In genomic region chr15:103240160-103241028, GRCm38 (mm10) we compare ENCODE assay signal across 7 mouse cellular contexts. TPM values are rescaled to one million over a fixed set of nuclear protein-coding genes. Genes with fewer than 3 reads are reported as not detected.
A peak's percentile ranks its signal among the peaks of the same experiment; 100 is the strongest.
DNase-seq lines count a peak whose midpoint lies in the region; ATAC-seq and TF ChIP-seq lines count a peak whose summit lies in the region.

Gene Hnrnpa1 (plus strand): TSS chr15:103240432.

- intact Hi-C loops in left cerebral cortex, postnatal 4 days (cut with DNase I) = loop anchor here (2.0 to 5.0 kb wide), 2 partner anchors 33 to 66 kb away; no protein-coding TSS in a partner anchor

- ATAC-seq in intestine, postnatal 0 days = peak; percentile 88
- ATAC-seq in midbrain, embryonic 12.5 days (ENCODE audit: low FRiP score, low read depth) = peak; percentile 91

- peaks cover 34% of the 10 kb centered on the region for H3K4me1 ChIP-seq in embryonic facial prominence, embryonic 10.5 days
- H3K4me1 ChIP-seq in intestine, postnatal 0 days (replicated peaks; ENCODE audit: control insufficient read depth, insufficient read depth, low read length) = no peaks in the 10 kb centered on the region
- peaks cover 35% of the 10 kb centered on the region for H3K4me1 ChIP-seq in midbrain, embryonic 12.5 days
- H3K4me1 ChIP-seq in small intestine, adult 2 months (ENCODE audit: control insufficient read depth, insufficient read depth, insufficient read length, low read length) = peaks cover 4% of the 10 kb centered on the region

- 0 out of 2 replicates have a peak, but pooled peaks cover 2% of the 10 kb centered on the region for H3K9me3 ChIP-seq in embryonic facial prominence, embryonic 10.5 days
- no peaks in the 10 kb centered on the region for H3K9me3 ChIP-seq in intestine, postnatal 0 days (ENCODE audit: control insufficient read depth)
- H3K9me3 ChIP-seq in midbrain, embryonic 12.5 days = no peaks in the 10 kb centered on the region

- H3K4me2 ChIP-seq in intestine, postnatal 0 days (replicated peaks; ENCODE audit: low read depth) = peak within 1 kb of the TSS; percentile 70
- peak within 1 kb of the TSS; percentile 93 for H3K4me2 ChIP-seq in midbrain, embryonic 12.5 days (replicated peaks)

- 0 out of 2 replicates have a peak, but pooled peaks have one; percentile 51 for TF ChIP-seq POLR2A in small intestine, adult 2 months (IDR thresholded peaks at IDR 0.05; ENCODE audit: low read depth, low read length)

- peaks cover 64% of the 10 kb centered on the region for H3K36me3 ChIP-seq in embryonic facial prominence, embryonic 10.5 days (replicated peaks)
- peaks cover 32% of the 10 kb centered on the region for H3K36me3 ChIP-seq in intestine, postnatal 0 days (ENCODE audit: control insufficient read depth, insufficient read depth)
- H3K36me3 ChIP-seq in midbrain, embryonic 12.5 days = peaks cover 41% of the 10 kb centered on the region
- H3K36me3 ChIP-seq in small intestine, adult 2 months (ENCODE audit: control insufficient read depth, insufficient read depth, low read length) = peaks cover 30% of the 10 kb centered on the region

- peak; percentile 92 for DNase-seq in adrenal gland, postnatal 10 days
- peak; percentile 93 for DNase-seq in embryonic facial prominence, embryonic 10.5 days (ENCODE audit: low spot score)
- peak; percentile 90 for DNase-seq in gonadal fat pad, adult 2 months (ENCODE audit: low read depth)
- peak; percentile 95 for DNase-seq in left cerebral cortex, postnatal 4 days

- peak within 1 kb of the TSS; percentile 98 for H3K27ac ChIP-seq in embryonic facial prominence, embryonic 10.5 days (replicated peaks)
- H3K27ac ChIP-seq in intestine, postnatal 0 days (ENCODE audit: low read depth, low read length) = peak within 1 kb of the TSS; percentile 83
- H3K27ac ChIP-seq in midbrain, embryonic 12.5 days (replicated peaks) = peak within 1 kb of the TSS; percentile 93
- peak within 1 kb of the TSS; percentile 88 for H3K27ac ChIP-seq in small intestine, adult 2 months (ENCODE audit: insufficient read depth, low read depth, low read length)

- H3K4me3 ChIP-seq in embryonic facial prominence, embryonic 10.5 days = peak within 1 kb of the TSS; percentile 81
- H3K4me3 ChIP-seq in intestine, postnatal 0 days (ENCODE audit: low read depth, low read length) = peak within 1 kb of the TSS; percentile 52
- H3K4me3 ChIP-seq in midbrain, embryonic 12.5 days = peak within 1 kb of the TSS; percentile 72
- H3K4me3 ChIP-seq in small intestine, adult 2 months (ENCODE audit: low read depth, low read length) = peak within 1 kb of the TSS; percentile 80

- H3K9ac ChIP-seq in intestine, postnatal 0 days (ENCODE audit: low read depth, low read length) = peak within 1 kb of the TSS; percentile 45
- peak within 1 kb of the TSS; percentile 78 for H3K9ac ChIP-seq in midbrain, embryonic 12.5 days (replicated peaks)

- under 1% methylated on average over 47 of the region's 47 CpGs for WGBS in embryonic facial prominence, embryonic 10.5 days
- WGBS in intestine, postnatal 0 days = under 1% methylated on average over 47 of the region's 47 CpGs
- under 1% methylated on average over 47 of the region's 47 CpGs for WGBS in midbrain, embryonic 12.5 days
- WGBS in small intestine, adult 2 months = under 1% methylated on average over 47 of the region's 47 CpGs

- TF ChIP-seq CTCF in intestine, postnatal 0 days (IDR thresholded peaks at IDR 0.05; ENCODE audit: low read depth) = no peak
- no peak for TF ChIP-seq CTCF in small intestine, adult 2 months (IDR thresholded peaks at IDR 0.05; ENCODE audit: extremely low read depth, insufficient read length, insufficient replicate concordance, low read depth, low read length)

- H3K27me3 ChIP-seq in embryonic facial prominence, embryonic 10.5 days (replicated peaks; ENCODE audit: low read depth, poor library complexity, severe bottlenecking) = no peaks in the 10 kb centered on the region
- H3K27me3 ChIP-seq in intestine, postnatal 0 days (replicated peaks; ENCODE audit: control insufficient read depth, insufficient read depth, low read length) = no peaks in the 10 kb centered on the region
- no peaks in the 10 kb centered on the region for H3K27me3 ChIP-seq in midbrain, embryonic 12.5 days
- no peaks in the 10 kb centered on the region for H3K27me3 ChIP-seq in small intestine, adult 2 months (ENCODE audit: control insufficient read depth, insufficient read depth, low read length)

RNA-seq across cellular contexts. Expression of gene Hnrnpa1, which starts in this region (rescaled TPM):
- total RNA-seq in adrenal gland, postnatal 10 days (2021) = 100 to 1,000 TPM; 248 to 299 TPM
- polyA plus RNA-seq in embryonic facial prominence, embryonic 10.5 days (2016; fragmentation: Nextera tagmentation; extraction: Ambion mirVana) = 1,897 and 1,928 TPM in 2 replicates
- polyA plus RNA-seq in gonadal fat pad, adult 2 months (2012; rRNA removed) = 83.1 and 114 TPM in 2 replicates
- 219 and 224 TPM in 2 replicates for polyA plus RNA-seq in intestine, postnatal 0 days (2015; fragmentation: Nextera tagmentation; extraction: Ambion mirVana)
- 100 to 1,000 TPM; 690 to 711 TPM for total RNA-seq in left cerebral cortex, postnatal 4 days (2021)
- 1,196 and 1,287 TPM in 2 replicates for polyA plus RNA-seq in midbrain, embryonic 12.5 days (2016; fragmentation: Nextera tagmentation; extraction: Ambion mirVana)
- polyA plus RNA-seq in small intestine, adult 2 months (2012; rRNA removed) = 12.0 and 29.5 TPM in 2 replicates

Comparison
In these comparisons a context has a peak if more than half of its experiments do, and no peak if none do; other contexts are left out.
1. Peak in every context shown above with its lines: DNase-seq, ATAC-seq, H3K4me3 ChIP-seq and H3K27ac ChIP-seq.